Mouse (Mus musculus) lung, adult 18-20 months (tissue): Measurements from ENCODE around the gene Gpr142.
A peak's percentile ranks its signal among the peaks of the same experiment; 100 is the strongest.

Source experiments
- DNase-seq, 2 experiments: peaks; one replicate each; pipeline ENCODE4 v3.0.0; 2022; ENCODE audit warnings: mixed read lengths in 2 of 2

Gene Gpr142

GRCm38 (mm10) chr11:114802540-114803267 is 4.0 kb downstream of the Gpr142 start:
- DNase-seq = no peak

DNA sequence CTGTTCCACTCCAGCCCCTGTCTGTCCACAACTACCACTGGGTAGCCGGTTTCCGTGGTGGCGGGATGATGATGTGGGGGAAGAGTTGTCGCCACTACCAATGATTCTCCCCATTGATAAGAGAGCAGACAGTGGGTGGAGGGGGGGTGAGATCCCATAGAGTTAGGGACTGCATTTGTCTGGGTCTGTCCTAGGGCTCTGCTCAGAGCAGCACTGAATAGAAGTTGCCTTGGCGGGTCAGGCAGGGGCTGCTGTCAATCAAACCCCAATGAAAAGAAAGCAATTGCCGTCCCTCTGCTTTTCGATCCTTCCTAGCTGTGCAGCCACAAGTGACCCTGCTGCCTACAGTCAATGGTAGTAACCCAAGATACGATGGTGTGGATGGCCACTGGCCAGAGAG is 5.3 kb downstream of the Gpr142 start:
- DNase-seq = no peak

DNA sequence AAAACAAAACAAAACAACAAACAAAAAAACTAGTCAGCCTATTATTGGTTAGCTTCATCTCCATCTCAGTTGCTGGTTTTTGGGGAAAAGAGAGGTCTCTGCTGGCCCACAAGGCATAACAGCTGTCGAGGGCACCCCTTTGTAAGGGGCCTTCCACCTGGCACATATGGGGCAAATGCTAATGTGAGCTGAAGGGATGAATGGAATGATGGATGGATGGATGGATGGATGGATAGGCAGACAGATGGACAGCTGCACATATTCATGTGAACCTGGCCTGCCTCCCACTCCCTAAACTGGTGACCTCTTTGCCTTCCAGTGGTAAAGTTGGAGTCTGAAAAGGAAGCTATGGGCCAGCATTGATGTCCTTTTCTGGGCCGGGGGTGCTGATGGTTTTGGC is 8.3 kb downstream of the Gpr142 start:
- DNase-seq = no peak

DNA sequence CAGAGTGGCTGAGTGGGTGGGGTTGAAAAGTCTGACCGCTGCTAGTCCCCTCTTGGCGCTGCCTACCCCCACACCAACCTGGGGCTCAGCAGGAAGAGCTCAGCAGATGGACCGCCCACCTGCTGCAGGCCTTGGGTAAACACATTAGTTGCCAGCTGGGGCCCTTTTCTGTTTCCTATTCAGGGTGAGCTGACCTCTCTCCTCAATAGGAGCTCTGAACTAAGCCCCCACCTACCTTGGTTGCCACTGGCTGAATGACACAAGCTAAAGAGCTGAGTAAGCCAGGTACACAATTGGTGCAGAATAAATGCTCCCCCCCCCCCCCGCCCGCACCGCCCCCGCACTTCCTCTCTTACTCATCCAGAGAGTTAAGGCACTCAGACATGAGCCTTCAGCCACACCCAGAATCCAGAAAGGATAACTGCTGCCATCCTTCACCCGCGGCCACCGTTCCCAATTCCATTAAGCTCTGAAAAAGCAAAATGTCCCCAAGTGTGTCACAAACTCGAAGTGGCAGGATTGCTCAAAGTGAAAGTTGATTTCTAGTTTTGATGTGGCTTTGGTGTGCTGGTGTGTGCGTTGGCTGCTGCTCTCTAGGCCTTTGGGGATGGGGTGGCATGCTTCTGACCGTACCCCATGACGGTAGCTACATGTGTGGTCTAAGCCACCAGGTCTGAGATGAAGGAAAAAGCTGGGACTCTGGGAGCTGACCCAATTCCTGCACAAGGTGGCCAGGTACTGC is 9.1 kb downstream of the Gpr142 start:
- no peak for DNase-seq

- no peak for DNase-seq
Measured at GRCm38 (mm10) chr11:114809371-114809770, 10.6 kb downstream of the Gpr142 start.

- DNase-seq = no peak
Measured at GRCm38 (mm10) chr11:114810344-114810743, 11.6 kb downstream of the Gpr142 start.

DNA sequence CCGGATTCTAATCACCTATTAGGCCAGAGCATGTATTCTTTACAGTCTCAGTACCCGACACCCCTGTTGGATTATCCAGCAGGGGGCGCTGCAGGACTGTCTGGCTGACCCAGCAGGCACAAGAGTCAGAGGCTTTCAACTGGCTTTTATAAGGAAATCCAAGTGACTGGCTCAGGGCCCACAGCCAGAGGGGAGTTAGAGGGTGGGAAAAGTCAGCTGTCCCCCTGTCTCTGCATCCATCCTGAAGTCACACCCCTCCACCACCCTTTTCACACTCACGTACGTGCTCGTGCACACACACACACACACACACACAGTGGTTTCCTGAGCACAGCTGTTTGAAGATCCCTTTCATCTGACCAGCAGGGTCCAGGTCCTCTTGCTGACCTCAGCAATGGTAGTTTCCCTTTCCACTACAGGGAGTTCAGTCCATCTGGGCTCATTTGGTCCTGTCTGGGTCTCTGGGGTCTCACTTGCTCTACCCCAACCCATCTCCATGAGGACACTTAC is 14.1 kb downstream of the Gpr142 start:
- peak; percentile 84 to 87 for DNase-seq

DNA sequence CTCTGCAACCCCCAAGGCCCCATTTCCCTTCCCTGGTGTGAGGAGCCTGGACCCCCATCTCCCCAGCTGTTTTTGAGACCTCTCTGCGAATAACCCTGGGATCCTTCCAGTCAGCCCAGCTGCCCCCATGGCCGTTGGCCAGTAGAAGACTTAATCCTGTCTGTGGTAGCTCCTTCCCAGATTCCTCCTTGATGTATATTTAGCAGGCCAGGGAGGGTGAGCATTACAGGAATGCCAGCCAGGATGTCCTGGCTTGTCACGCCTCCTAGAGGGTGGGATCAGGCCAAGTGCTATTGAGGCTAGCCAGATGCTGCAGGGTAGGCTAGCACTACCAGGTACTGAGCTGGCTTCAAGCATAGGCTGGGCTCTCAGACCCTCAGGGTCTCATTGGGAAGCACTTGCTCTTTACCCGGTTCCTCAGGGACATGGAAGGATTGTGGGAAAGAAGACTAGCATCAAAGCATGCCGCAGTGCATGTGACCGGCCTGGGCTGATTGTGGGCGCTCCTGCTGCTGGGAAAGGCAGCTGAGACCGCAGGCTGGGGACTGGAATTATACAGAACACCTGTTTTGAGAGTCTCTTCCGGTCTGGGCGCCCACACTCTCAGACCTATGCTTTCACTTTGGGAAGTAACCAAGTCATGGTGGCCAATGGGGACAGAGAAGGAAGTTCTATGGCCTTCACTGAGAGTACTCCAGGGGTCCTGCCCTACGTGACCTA is 16.3 kb downstream of the Gpr142 start:
- DNase-seq = no peak

- DNase-seq = no peak
Measured at GRCm38 (mm10) chr11:114816934-114817333, 18.2 kb downstream of the Gpr142 start.

DNA sequence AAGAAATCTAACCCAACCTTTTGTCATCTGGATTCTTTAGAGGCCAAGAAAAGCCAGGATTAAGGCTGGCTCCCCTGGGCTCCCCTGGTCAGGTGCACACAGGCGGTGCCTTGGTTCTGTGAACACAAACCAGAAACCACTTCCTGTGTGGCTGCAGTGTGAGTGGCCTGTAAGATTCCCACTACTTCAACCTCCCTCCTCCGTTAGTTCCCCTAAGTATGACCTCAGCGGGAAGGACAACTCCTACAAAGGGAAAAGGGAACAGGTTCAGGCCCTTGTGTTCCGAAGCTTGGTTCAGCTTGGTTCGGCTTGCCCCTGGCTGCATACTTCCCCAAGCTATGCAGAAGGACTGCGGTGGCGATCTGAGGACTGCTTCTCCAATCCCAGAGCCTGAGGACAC is 19.5 kb downstream of the Gpr142 start:
- DNase-seq = peak; percentile 53 to 63

DNA sequence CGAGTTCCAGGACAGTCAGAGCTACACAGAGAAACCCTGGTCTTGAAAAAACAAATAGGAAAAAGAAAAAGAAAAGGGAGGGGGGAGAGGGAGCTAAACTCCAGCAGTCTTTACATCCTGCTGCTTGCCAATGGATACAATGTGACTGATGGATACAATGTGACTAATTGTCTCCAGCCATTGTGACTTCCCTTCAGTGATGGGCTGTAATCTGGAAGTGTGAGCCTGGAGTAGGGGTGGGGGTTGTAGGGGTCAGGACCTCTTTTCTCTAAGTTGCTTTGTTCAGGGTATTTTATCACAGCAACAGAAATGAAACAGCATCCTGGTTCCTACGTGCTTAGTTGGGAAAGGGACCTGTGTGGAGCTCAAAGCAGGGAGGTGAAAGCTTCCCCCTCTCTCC is 20.4 kb downstream of the Gpr142 start:
- no peak for DNase-seq

GRCm38 (mm10) chr11:114820444-114820843 is 21.7 kb downstream of the Gpr142 start:
- no peak for DNase-seq

DNA sequence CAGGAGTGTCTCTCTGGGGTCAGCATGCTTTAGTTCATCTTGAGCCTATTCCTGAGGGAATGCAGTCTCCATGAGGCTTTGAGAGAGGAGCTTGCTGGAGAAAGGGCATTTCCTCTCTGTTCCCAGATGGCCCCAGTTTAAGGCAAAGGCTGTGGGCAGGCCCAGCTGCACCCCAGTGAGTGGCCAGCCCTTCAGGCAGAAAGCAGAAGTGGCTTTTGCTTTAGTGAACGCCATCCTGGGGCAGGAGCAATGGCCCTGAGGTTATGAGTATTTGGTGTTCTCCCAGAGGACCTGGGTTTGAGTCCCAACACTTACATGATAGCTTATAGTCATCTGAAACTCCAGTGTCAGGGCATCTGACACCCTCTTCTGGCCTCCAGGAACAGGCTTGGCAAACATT is 22.6 kb downstream of the Gpr142 start:
- DNase-seq = no peak

DNA sequence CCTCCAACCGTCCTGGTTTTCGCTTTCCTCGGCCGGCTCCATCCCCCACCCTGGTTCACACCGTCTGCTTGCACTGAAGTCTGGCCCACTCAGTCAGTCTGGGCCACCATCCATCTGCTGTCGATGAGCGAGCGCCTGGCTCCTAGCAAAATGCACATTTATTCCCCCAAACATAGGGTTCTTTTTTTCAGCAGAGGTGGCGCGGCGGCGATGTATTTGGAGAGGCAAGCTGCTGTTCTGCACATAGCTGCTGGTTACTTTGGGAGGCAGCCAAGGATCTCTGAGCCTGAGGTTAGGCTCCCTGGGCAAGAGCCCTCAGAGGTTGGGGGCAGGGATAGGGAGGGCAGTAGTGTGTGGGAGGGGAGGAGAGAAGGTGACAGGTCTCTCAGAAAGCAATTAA is 24.0 kb downstream of the Gpr142 start:
- peak; percentile 71 to 77 for DNase-seq

DNA sequence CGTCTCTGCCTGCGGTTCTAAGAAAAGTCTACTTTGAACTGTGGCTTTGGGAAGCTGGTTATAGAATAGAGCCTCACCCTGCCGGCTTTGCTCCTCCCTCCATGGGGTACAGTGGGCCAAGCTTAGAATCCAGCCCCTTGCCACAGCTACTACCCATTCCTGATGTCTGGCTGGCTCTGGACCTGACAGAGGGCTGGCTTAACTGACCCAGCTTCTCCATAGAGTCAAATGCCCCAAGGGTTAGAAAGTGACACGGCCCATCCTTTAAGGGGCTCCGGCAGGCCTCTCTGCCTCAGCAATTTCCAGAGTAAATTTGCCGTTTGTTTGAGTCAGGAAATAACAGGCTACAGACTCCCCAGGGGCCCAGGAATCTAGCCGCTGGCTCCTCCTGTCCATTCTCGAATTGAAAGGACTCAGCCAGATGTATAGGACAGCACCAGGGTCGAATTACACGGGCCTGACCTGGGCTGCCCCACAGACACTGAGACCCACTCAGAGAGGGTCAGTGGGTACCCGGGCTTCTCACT is 24.5 kb downstream of the Gpr142 start:
- no peak for DNase-seq

- no peak for DNase-seq
Measured at GRCm38 (mm10) chr11:114826686-114827085, 28.0 kb downstream of the Gpr142 start.

DNA sequence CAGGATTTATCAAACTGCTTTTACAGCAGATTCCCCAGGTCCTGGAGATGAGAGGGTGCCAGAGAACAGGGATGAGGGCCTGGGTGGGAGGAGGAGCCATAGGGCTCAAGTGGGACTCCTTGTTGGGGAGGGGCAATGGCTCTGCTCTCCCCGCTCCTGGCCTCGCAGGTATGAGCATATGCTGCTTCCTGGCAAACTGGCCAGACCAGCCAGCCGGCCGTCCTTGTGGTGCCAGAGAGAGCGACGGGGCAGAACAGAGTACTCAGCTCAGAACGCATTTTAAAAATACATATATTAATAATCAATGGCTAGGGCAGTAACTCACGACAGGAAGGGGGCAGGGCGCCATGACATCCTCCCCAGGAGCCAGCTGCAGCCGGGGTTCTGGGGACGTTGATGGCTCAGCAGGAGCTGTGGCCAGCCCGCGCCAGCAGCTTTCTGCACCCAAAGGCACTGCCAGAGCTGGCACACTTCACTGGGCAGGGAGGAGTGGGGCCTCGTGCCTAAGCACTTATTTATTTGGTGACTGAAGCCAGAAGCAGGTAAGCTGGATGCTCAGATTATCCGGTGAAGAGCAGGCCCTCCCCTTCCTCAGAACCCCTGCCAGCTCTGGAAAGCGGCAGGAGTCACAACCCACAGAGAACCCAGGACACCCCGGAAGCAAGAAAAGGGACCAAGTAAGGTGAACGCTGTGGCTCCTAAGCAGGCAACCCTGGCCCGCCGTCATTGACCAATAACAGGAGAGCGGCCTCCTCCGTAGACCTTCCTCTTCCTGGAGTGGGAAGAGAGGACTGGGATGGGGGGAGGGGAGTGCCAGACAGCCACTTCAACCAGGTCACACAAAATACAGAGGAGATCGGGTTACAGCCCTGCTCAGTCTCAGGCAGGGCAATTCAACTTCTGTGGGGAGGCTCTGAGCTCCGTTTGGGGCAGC is 31.0 kb downstream of the Gpr142 start:
- DNase-seq = peak; percentile 82 to 87

GRCm38 (mm10) chr11:114830433-114830773 is 31.7 kb downstream of the Gpr142 start:
- DNase-seq = no peak

- peak in 1 of 2 experiments; percentile 19 for DNase-seq
Measured at GRCm38 (mm10) chr11:114833166-114833565, 34.4 kb downstream of the Gpr142 start.

GRCm38 (mm10) chr11:114843818-114844463 is 45.2 kb downstream of the Gpr142 start:
- no peak for DNase-seq

DNA sequence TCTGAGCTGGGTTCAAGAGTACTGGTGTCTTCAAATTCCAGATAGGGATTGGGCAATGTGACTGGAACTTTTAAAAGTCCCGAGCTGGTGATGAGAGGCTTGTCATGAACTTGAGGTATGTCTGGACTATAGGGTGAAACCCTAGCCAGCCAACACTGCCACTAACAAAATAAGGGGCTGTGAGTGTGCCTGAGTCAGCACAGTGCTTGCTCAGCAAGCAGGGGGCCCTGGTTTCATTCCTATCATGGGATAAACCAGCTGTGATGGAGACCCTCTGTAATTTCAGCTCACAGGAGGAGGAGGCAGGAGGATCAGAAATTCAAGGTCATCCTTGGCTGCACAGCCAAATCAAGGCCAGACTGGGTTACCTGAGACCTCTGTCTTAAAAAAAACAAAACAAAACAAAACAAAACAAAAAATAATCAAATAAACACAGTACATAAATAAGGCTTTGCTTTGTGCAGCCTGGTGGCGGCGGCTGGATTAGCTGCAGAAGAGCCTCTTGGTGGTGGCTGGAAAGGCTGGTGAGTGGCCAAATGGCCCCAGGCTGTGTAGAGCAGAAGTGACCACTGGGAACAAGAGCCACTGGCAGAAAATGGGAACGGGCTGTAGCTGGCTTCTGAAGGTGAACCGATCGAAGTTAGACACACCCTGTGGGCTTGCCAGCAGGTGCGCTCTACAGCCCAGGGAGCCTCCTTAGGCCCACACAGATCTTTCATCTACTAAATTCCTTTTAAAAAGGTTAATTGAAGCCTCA is 45.9 kb downstream of the Gpr142 start:
- no peak for DNase-seq
